Mouse (Mus musculus) embryonic facial prominence, embryonic 14.5 days (tissue): Measurements from ENCODE around the gene Smim1. TPM values are rescaled to one million over a fixed set of nuclear protein-coding genes. Genes with fewer than 3 reads are reported as not detected.

Experiments used
- ATAC-seq: fragments of 200-750 bp; cut with Nextera tagmentation; 2 replicates; pipeline ENCODE4 v1.8.0; 2017; ENCODE audit warnings: low read depth, moderate number of reproducible peaks, moderate TSS enrichment
- DNase-seq: peaks from one replicate; pipeline ENCODE4 v3.0.0-alpha.2; 2015; ENCODE audit warnings: low spot score
- H3K27ac ChIP-seq: fragments of 300-500 bp; sonication (generic); replicated peaks from 2 replicates; pipeline ENCODE4 v1.5.1; 2014; ENCODE audit warnings: low read depth, mild to moderate bottlenecking, low read length, moderate library complexity
- H3K27me3 ChIP-seq: fragments of 300-500 bp; sonication (generic); replicated peaks from 2 replicates; pipeline ENCODE4 v1.6.1; 2014; ENCODE audit warnings: low read length; ENCODE audit not compliant: control insufficient read depth, insufficient read depth
- H3K36me3 ChIP-seq: fragments of 300-500 bp; sonication (generic); 2 replicates; pipeline ENCODE4 v1.6.1; 2014; ENCODE audit warnings: low read length, mixed read lengths; ENCODE audit not compliant: control insufficient read depth, insufficient read depth
- H3K4me1 ChIP-seq: fragments of 300-500 bp; sonication (generic); 2 replicates; pipeline ENCODE4 v1.6.1; 2014; ENCODE audit warnings: antibody characterized with exemption, low read length; ENCODE audit not compliant: control insufficient read depth, insufficient read depth
- H3K4me2 ChIP-seq: fragments of 300-500 bp; sonication (generic); 2 replicates; pipeline ENCODE4 v1.6.1; 2014; ENCODE audit warnings: low read depth, mild to moderate bottlenecking, low read length, moderate library complexity, mixed read lengths
- H3K4me3 ChIP-seq: fragments of 300-500 bp; sonication (generic); 2 replicates; pipeline ENCODE4 v1.5.1; 2014; ENCODE audit warnings: low read depth, mild to moderate bottlenecking, low read length
- H3K9ac ChIP-seq: fragments of 300-500 bp; sonication (generic); 2 replicates; pipeline ENCODE4 v1.6.1; 2014; ENCODE audit warnings: low read depth, mild to moderate bottlenecking, low read length, moderate library complexity, mixed read lengths
- H3K9me3 ChIP-seq: fragments of 300-500 bp; sonication (generic); 2 replicates; pipeline ENCODE4 v1.6.1; 2016; ENCODE audit warnings: low read length; ENCODE audit not compliant: control insufficient read depth
- WGBS: fragments of 180-500 bp; shearing (Covaris S2); extraction: QIAGEN DNeasy Blood & Tissue Kit; methylation state at CpG from one replicate; pipeline ENCODE4 v1.1.7; 2014; 5-methylcytosine and 5-hydroxymethylcytosine counted together
- polyA plus RNA-seq: library from polyadenylated mRNA; unstranded; fragments of >200 nt; fragmentation: Nextera tagmentation; extraction: Ambion mirVana; gene quantifications from 2 replicates; pipeline ENCODE4 v1.2.1, GENCODE M21; 2014

The Smim1 gene
- polyA plus RNA-seq, 1 experiment from 2014 or later: 34.3 TPM

- Histone ChIP-seq H3K4me1 (peaks cover 12% of the 10 kb centered on the region), H3K36me3 (peaks cover 27% of the 10 kb centered on the region), H3K27ac (peak within 1 kb of the TSS; percentile 52; the same call in 1 of the 2 replicates), H3K4me3 (peak within 1 kb of the TSS; percentile 84), H3K9me3 (no peaks in the 10 kb centered on the region), H3K27me3 (no peaks in the 10 kb centered on the region), H3K4me2 (peak within 1 kb of the TSS; percentile 94), H3K9ac (peak within 1 kb of the TSS; percentile 95)
- ATAC-seq: peak; percentile 96
- WGBS: under 1% methylated on average over 16 of the region's 59 CpGs
- peak; percentile 94 for DNase-seq
Measured at GRCm38 (mm10) chr4:154011646-154012089, 14.4 kb downstream of the Smim1 start, which contains the start of gene Lrrc47. Gene Lrrc47 (plus strand): TSS chr4:154011731.

- ATAC-seq (peak; percentile 42), DNase-seq (no peak)
- WGBS: 28% methylated on average over 13 of the region's 13 CpGs
- no peaks in the 10 kb centered on the region for H3K9me3 ChIP-seq
- H3K27ac ChIP-seq: no peak overlapping the region; the same call in 1 of the 2 replicates
- peaks cover 12% of the 10 kb centered on the region for H3K4me1 ChIP-seq
- H3K4me2 ChIP-seq: peak overlapping the region; percentile 94
- peak overlapping the region; percentile 95 for H3K9ac ChIP-seq
- peaks cover 25% of the 10 kb centered on the region for H3K36me3 ChIP-seq
- no peaks in the 10 kb centered on the region for H3K27me3 ChIP-seq
- H3K4me3 ChIP-seq: peak overlapping the region; percentile 84
Measured at GRCm38 (mm10) chr4:154010907-154011645, 15.0 kb downstream of the Smim1 start.

- peaks cover 43% of the 10 kb centered on the region for H3K36me3 ChIP-seq
- ATAC-seq: no peak
- 74% methylated on average over 4 of the region's 4 CpGs for WGBS
- no peaks in the 10 kb centered on the region for H3K9me3 ChIP-seq
- no peak overlapping the region for H3K27ac ChIP-seq
- H3K9ac ChIP-seq: no peak overlapping the region
- H3K4me3 ChIP-seq: no peak overlapping the region
- H3K4me2 ChIP-seq: no peak overlapping the region
- H3K4me1 ChIP-seq: peaks cover 3% of the 10 kb centered on the region
- no peak for DNase-seq
- H3K27me3 ChIP-seq: no peaks in the 10 kb centered on the region
Measured at GRCm38 (mm10) chr4:154007759-154008158, 18.3 kb downstream of the Smim1 start.

- Histone ChIP-seq H3K36me3 (peaks cover 50% of the 10 kb centered on the region), H3K27me3 (no peaks in the 10 kb centered on the region)
- 92% methylated on average over 6 of the region's 6 CpGs for WGBS
Measured at GRCm38 (mm10) chr4:154006264-154006663, 19.8 kb downstream of the Smim1 start.

GRCm38 (mm10) chr4:154005488-154005887 lies 20.5 kb downstream of the Smim1 start:
- H3K9ac ChIP-seq: no peak overlapping the region
- H3K36me3 ChIP-seq: peaks cover 50% of the 10 kb centered on the region
- H3K4me3 ChIP-seq: no peak overlapping the region
- H3K27me3 ChIP-seq: no peaks in the 10 kb centered on the region
- ATAC-seq: peak; percentile 62; the same call in 1 of the 2 replicates
- WGBS: 94% methylated on average over 5 of the region's 5 CpGs
- H3K4me2 ChIP-seq: no peak overlapping the region
- DNase-seq: peak; percentile 30
- no peak overlapping the region for H3K27ac ChIP-seq
- H3K9me3 ChIP-seq: no peaks in the 10 kb centered on the region
- H3K4me1 ChIP-seq: no peaks in the 10 kb centered on the region

More at GRCm38 (mm10) chr4:154006264-154006663, 19.8 kb downstream of the Smim1 start:
- H3K27ac ChIP-seq: no peak overlapping the region
- H3K4me1 ChIP-seq: no peaks in the 10 kb centered on the region
- H3K9ac ChIP-seq: no peak overlapping the region
- no peak overlapping the region for H3K4me3 ChIP-seq
- DNase-seq: peak; percentile 30
- peak; percentile 11; the same call in 1 of the 2 replicates for ATAC-seq
- no peak overlapping the region for H3K4me2 ChIP-seq
- H3K9me3 ChIP-seq: no peaks in the 10 kb centered on the region

GRCm38 (mm10) chr4:153993505-153993904 lies 32.5 kb downstream of the Smim1 start:
- no peaks in the 10 kb centered on the region for H3K4me1 ChIP-seq
- WGBS: 90% methylated on average over 8 of the region's 8 CpGs
- peaks cover 91% of the 10 kb centered on the region for H3K36me3 ChIP-seq

GRCm38 (mm10) chr4:153992715-153993114 lies 33.3 kb downstream of the Smim1 start:
- H3K4me2 ChIP-seq: no peak overlapping the region
- H3K4me1 ChIP-seq: no peaks in the 10 kb centered on the region
- no peaks in the 10 kb centered on the region for H3K9me3 ChIP-seq
- DNase-seq: no peak
- no peak overlapping the region for H3K9ac ChIP-seq
- no peak for ATAC-seq
- H3K36me3 ChIP-seq: peaks cover 91% of the 10 kb centered on the region
- no peak overlapping the region for H3K27ac ChIP-seq
- no peak overlapping the region for H3K4me3 ChIP-seq
- WGBS: 89% methylated on average over 10 of the region's 10 CpGs
- no peaks in the 10 kb centered on the region for H3K27me3 ChIP-seq

More at GRCm38 (mm10) chr4:153993505-153993904, 32.5 kb downstream of the Smim1 start:
- Histone ChIP-seq H3K27ac (no peak overlapping the region), H3K9ac (no peak overlapping the region), H3K27me3 (no peaks in the 10 kb centered on the region), H3K4me2 (no peak overlapping the region), H3K9me3 (no peaks in the 10 kb centered on the region), H3K4me3 (no peak overlapping the region)
- ATAC-seq (no peak), DNase-seq (no peak)

GRCm38 (mm10) chr4:153980470-153980869 lies 45.6 kb downstream of the Smim1 start:
- DNase-seq: no peak
- Histone ChIP-seq H3K4me1 (peaks cover 9% of the 10 kb centered on the region), H3K27me3 (no peaks in the 10 kb centered on the region), H3K4me3 (no peak overlapping the region), H3K4me2 (no peak overlapping the region), H3K9ac (no peak overlapping the region), H3K27ac (no peak overlapping the region), H3K9me3 (no peaks in the 10 kb centered on the region), H3K36me3 (peaks cover 62% of the 10 kb centered on the region)
- 84% methylated on average over 10 of the region's 11 CpGs for WGBS
- no peak for ATAC-seq
